Mouse (Mus musculus) ES-E14 (cell line): ENCODE data around the gene Ulk4. TPM values are rescaled to one million over a fixed set of nuclear protein-coding genes. Genes with fewer than 3 reads are reported as not detected.

Experiments
- DNase-seq: peaks from one replicate; pipeline ENCODE4 v3.0.0-alpha.2; 2013; ENCODE audit warnings: low read depth, low spot score
- H3K27ac ChIP-seq: 2 replicates; pipeline ENCODE4 v1.5.1; 2012; ENCODE audit warnings: low read depth, mild to moderate bottlenecking, low read length, moderate library complexity, mixed read lengths; ENCODE audit not compliant: poor library complexity, insufficient read depth, severe bottlenecking
- H3K36me3 ChIP-seq: 2 replicates; pipeline ENCODE4 v1.6.1; 2012; ENCODE audit warnings: mild to moderate bottlenecking, low read length, moderate library complexity, mixed read lengths; ENCODE audit not compliant: control insufficient read depth, poor library complexity, insufficient read depth, severe bottlenecking
- H3K4me1 ChIP-seq, 2 experiments: fragments of 150-350 bp in 1 of 2; sonication (generic) in 1 of 2; 2 replicates each; pipeline ENCODE4 v1.6.1; 2012; ENCODE audit warnings: low read length in 2 of 2, mild to moderate bottlenecking in 1 of 2, mixed read lengths in 1 of 2; ENCODE audit not compliant: control insufficient read depth in 2 of 2, insufficient read depth in 2 of 2, poor library complexity in 1 of 2
- H3K4me3 ChIP-seq, 2 experiments: fragments of 150-350 bp in 1 of 2; sonication (generic) in 1 of 2; 2 replicates each; pipeline ENCODE4 v1.5.1; 2012; ENCODE audit warnings: low read length in 2 of 2, low read depth in 1 of 2, mild to moderate bottlenecking in 1 of 2, mixed read lengths in 1 of 2; ENCODE audit not compliant: insufficient read depth in 1 of 2, poor library complexity in 1 of 2, severe bottlenecking in 1 of 2
- H3K9ac ChIP-seq: 2 replicates; pipeline ENCODE4 v1.6.1; 2012; ENCODE audit warnings: low read depth, mild to moderate bottlenecking, low read length, mixed read lengths; ENCODE audit not compliant: poor library complexity, insufficient read depth, severe bottlenecking
- H3K9me3 ChIP-seq: fragments of 150-350 bp; sonication (generic); 2 replicates; pipeline ENCODE4 v1.6.1; 2012; ENCODE audit warnings: low read depth, mild to moderate bottlenecking, low read length; ENCODE audit not compliant: control insufficient read depth, insufficient read depth
- CHD2 ChIP-seq: IDR thresholded peaks from 2 replicates; pipeline ENCODE4 v1.6.1; 2014; ENCODE audit warnings: mild to moderate bottlenecking, low read depth, low read length, inconsistent platforms
- HCFC1 ChIP-seq: IDR thresholded peaks from 2 replicates; pipeline ENCODE4 v1.6.1; 2012; ENCODE audit warnings: low read length, inconsistent platforms, borderline replicate concordance; ENCODE audit not compliant: insufficient read depth
- MAFK ChIP-seq: IDR thresholded peaks from 2 replicates; pipeline ENCODE4 v1.6.1; 2014; ENCODE audit warnings: mild to moderate bottlenecking, low read depth, low read length, inconsistent platforms; ENCODE audit not compliant: insufficient read depth
- ZC3H11A ChIP-seq: IDR thresholded peaks from 2 replicates; pipeline ENCODE4 v1.6.1; 2012; ENCODE audit warnings: low read depth, mild to moderate bottlenecking, inconsistent platforms, low read length, borderline replicate concordance
- ZNF384 ChIP-seq: IDR thresholded peaks from 2 replicates; pipeline ENCODE4 v1.6.1; 2012; ENCODE audit warnings: low read depth, low read length, inconsistent platforms
- in situ Hi-C, 2 experiments: fragments of 600-800 bp; cut with MboI; formaldehyde crosslinking; loops; one replicate each; pipeline ENCODE4 v1.15.1; 2025; ENCODE audit warnings: low sequenced_read_pairs in 2 of 2, inconsistent platforms in 1 of 2; ENCODE audit not compliant: unreplicated experiment in 2 of 2
- total RNA-seq: library from RNA; depleted of rRNA; stranded (reverse); fragments of 300-350 nt; gene quantifications from 2 replicates; pipeline ENCODE4 v1.2.3, GENCODE M21; 2012

The Ulk4 gene
- total RNA-seq, 1 experiment = 31.5 TPM

DNA sequence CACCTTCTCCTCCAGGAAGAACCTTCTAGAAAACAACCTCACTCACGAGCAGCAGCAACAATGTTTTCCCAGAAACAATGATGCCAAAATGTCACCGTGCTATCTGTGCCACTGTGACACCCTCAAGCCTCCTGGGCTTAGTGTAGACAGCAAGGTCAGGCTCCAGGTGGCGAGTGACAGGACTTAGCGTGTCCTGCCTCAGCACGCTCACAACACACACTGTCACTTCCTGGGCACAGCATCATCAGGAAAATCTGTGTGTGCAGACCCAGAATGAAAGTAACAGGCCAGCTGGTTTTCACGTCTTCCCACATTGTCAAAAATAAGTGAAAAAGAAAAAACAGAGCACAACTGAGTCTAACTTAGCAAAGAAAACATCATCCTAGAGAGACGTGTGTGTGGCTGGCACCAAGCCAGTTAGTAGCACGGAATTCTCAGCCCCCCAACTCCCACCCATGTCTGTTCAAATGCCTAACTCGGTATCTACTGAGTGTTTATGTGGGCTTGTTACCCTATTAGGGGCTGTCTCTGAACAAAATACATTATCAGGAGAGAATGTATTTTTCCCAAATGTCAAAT is 120.7 kb downstream of the Ulk4 start:
- DNase-seq = no peak
- Histone ChIP-seq H3K36me3 (no peaks in the 10 kb centered on the region), H3K4me1 (no peaks in the 10 kb centered on the region), H3K4me3 (no peak overlapping the region), H3K9me3 (no peaks in the 10 kb centered on the region), H3K9ac (no peak overlapping the region), H3K27ac (no peak overlapping the region)
- TF ChIP-seq MAFK (no peak), CHD2 (no peak), HCFC1 (no peak), ZC3H11A (no peak), ZNF384 (no peak)
- in situ Hi-C loops = no loop called here

DNA sequence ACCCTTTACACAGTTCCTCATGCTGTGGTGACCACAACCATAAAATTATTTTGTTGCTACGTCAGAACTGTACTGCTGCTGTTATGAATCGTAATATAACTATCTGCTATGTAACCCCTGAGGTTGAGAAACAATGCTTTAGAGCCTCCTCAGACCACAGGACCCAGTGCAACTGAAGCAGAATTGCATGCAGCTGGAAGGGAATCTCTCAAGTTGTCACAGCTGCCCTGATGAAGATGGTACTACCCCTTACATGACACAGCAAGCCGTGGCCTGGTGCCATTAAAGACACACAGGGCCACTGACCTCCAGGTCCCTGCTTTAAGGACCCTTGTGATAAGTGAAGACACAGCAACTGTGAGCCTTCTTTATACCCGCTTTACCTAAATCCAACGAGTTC is 123.7 kb downstream of the Ulk4 start:
- TF ChIP-seq MAFK = no peak
- TF ChIP-seq HCFC1 = no peak
- Histone ChIP-seq H3K9ac (no peak overlapping the region), H3K4me3 (no peak overlapping the region), H3K27ac (no peak overlapping the region), H3K36me3 (no peaks in the 10 kb centered on the region), H3K9me3 (no peaks in the 10 kb centered on the region), H3K4me1 (peaks cover 0 to 11% of the 10 kb centered on the region in 2 experiments; a peak in 2 of 4 replicates)
- DNase-seq = no peak
- in situ Hi-C loops = no loop called here

DNA sequence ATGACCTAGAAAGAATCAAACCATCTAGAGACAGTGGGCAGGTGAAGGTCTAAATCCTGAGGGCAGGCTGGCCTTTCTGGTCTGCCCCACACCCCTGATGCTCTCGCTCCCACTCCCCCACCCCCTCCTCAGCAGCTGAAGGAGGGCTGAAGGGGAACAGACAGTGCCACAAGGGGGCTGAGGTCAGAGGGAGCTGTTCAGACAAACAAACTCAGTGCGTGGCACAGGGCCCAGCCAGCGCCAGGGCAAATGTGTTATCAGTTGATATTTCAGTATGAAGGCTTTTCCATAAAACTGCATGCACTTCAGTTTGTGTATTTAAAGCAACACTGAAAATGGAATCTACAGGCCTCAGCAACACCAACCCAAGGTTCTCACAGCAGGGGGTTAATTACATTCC is 128.4 kb downstream of the Ulk4 start:
- Histone ChIP-seq H3K4me1 (peaks cover 0 to 12% of the 10 kb centered on the region in 2 experiments; a peak in 2 of 4 replicates), H3K4me3 (no peak overlapping the region), H3K9me3 (no peaks in the 10 kb centered on the region), H3K36me3 (no peaks in the 10 kb centered on the region), H3K27ac (no peak overlapping the region), H3K9ac (no peak overlapping the region)
- TF ChIP-seq ZC3H11A (no peak), CHD2 (no peak), MAFK (no peak), HCFC1 (no peak), ZNF384 (no peak)
- DNase-seq = no peak
- in situ Hi-C loops = no loop called here

DNA sequence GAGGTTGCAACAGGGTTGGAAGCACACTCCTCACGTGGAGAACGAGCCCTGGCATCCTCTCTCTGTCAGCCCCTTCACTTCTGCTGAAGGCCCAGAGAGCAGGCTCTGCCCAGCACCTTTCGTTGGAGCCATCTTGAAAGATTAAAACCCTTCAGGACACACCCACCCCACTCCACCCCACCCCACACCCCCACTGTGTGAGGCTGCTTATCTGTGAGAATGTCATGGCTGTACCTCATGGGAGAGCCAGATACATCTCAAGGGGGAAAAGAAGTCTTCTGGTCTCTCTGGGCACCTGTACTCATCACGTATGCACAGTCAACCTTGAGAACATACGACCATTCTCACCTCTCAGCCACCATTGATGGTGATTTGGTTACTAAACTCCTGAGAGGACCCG is 133.8 kb downstream of the Ulk4 start:
- no peak for TF ChIP-seq ZNF384
- no peak for TF ChIP-seq CHD2
- TF ChIP-seq ZC3H11A = no peak
- TF ChIP-seq MAFK = no peak
- no peak for TF ChIP-seq HCFC1
- Histone ChIP-seq H3K9ac (no peak overlapping the region), H3K4me1 (peaks cover 0 to under 1% of the 10 kb centered on the region in 2 experiments; a peak in 1 of 4 replicates), H3K36me3 (no peaks in the 10 kb centered on the region), H3K9me3 (no peaks in the 10 kb centered on the region), H3K27ac (no peak overlapping the region), H3K4me3 (no peak overlapping the region)
- in situ Hi-C loops = no loop called here
- DNase-seq = no peak

DNA sequence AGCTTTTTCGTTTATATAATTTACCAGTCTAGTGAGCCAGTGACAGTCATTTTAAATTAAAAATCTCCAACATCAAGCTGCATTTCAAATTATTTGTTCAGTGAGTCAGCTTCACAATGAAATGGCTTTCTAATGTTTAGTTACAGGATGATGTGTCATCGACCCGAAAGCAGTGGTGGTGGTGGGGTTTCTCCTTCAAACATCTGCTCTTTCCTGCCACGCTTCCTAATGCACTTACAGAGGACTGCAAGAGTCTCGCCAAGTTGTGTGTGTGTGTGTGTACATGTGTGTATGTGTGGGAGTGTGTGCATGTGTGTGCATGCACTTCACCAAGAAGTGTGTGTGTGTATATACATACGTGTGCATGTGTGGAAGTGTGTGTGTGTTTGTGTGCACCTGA is 144.4 kb downstream of the Ulk4 start:
- in situ Hi-C loops = no loop called here
- Histone ChIP-seq H3K36me3 (no peaks in the 10 kb centered on the region), H3K9ac (no peak overlapping the region), H3K9me3 (no peaks in the 10 kb centered on the region), H3K27ac (no peak overlapping the region), H3K4me1 (no peaks in the 10 kb centered on the region; a peak in 1 of 4 replicates), H3K4me3 (no peak overlapping the region)
- TF ChIP-seq HCFC1 (no peak), ZC3H11A (no peak), CHD2 (no peak), MAFK (no peak), ZNF384 (no peak)
- DNase-seq = no peak
